Mouse (Mus musculus) 416B (cell line): Measurements from ENCODE around the gene Chchd10.

ENCODE experiments used
- DNase-seq: peaks from one replicate; pipeline ENCODE4 v3.0.0; 2011; ENCODE audit warnings: low read depth

Gene Chchd10

GRCm38 (mm10) chr10:75951424-75952050 lies 18.6 kb downstream of the Chchd10 start:
- DNase-seq = peak; percentile 85

DNA sequence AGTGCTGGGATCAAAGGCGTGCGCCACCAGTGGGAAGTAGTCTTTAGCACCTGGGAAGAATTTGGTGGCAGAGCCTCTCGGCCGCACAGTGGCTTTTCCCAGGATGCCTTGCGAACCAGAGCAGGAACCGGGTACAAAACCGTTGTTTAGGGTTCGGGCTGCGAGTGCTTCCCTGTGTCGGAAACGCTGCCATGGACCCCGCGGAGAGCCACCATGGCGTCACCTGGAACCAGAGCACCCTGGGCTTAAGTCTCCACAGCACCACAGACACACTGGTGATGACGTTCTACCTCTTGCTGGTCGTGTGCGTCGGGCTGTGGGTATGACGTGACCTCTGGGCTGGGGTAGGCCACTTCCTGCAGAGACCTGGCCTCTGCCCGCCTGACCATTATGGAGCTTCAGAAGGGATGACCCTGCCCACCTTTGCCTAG lies 21.5 kb downstream of the Chchd10 start, which contains the start of gene Gm5134:
Gene Gm5134 (plus strand): TSS at position 134 of the 431 bp plus-strand sequence.
- no peak for DNase-seq

DNA sequence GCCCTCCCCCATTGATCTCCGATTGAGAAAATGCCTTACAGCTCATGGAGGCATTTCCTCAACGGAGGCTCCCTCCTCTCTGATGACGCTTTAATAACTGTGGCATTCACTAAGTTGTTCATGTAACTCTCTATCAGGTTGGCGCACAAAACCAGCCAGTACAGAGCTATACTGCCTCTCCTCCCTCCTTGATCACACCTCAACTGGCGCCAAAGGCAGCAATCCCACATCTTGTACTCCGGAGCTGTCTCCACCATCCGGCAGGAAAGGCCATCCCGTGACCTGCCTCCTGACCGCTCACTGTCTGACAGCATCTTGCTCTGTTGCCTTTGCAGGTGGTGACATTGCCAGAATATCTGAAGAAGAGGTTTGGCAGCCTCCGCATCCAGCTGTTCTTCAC lies 40.9 kb downstream of the Chchd10 start:
- DNase-seq = no peak

DNA sequence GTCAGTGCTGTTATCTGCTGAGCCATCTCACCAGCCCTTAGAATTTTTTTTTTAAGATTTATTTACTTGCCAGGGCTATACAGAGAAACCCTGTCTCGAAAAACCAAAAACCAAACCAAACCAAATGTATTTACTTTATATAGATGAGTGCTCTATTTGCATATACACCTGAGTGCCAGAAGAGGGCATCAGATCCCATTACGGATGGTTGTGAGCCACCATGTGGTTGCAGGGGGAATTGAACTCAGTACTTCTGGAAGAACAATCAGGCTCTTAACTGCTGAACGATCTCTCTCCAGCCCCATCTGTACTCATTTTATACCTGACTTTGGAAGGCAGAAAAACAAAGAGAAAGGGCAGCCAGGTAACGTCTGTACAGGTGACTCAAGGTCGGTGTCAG lies 42.3 kb downstream of the Chchd10 start:
- DNase-seq = peak; percentile 67

DNA sequence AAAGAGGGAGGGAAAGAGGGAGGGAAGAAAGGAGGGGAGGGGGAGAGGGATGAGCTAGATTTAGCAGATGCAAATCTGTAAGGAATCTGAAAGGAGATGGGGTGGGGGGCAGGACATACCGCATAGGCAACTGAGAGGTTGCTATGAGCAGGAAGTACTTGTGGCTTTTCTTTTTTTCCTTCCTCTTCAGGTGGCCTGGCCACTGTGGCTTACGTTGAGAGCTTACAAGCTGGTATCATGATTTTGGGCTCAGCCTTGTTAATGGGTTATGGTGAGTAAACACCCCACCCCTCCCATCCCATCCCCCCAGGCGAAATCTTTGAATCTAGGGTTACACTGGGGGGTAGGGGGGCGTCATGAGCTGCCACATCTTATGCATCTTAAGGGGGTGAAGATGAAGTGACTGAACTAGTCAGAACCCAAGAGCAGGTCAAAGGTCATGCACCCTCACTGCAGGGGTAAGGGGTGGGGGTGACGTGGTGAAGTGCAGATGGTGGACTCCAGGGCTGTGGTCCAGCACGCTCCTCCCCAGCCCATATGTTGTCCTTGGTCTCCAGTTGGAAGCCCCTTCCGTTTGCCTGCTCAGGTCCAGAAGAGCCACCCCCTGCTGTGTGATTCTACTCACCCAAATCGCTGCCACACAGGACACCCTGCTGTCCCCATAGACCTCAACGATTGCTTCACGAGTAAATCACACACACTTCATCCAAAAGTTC lies 45.3 kb downstream of the Chchd10 start:
- DNase-seq = peak; percentile 42

DNA sequence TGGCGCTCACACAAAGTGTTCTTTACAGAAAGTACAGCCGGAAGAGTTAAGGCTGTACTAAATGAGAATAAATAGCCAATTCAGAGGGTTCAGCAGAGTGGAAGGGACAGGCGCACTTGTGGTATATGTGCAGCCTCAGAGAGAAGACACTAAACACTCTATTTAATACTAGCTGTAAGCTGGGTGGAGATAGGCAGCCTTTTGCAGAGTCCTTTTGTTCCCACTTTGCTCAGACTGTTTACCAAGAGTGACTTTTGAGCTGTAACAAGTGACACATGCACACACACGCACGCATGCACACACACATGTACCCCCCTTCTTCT lies 45.9 kb downstream of the Chchd10 start:
- DNase-seq = no peak

- no peak for DNase-seq
Observed at GRCm38 (mm10) chr10:75979432-75979831, 46.5 kb downstream of the Chchd10 start.
